Mouse (Mus musculus) brain, embryonic 14.5 days (tissue): Measurements from ENCODE around the gene Cd6.

ENCODE experiments used
- CTCF ChIP-seq: fragments of 200-500 bp; IDR thresholded peaks from 2 replicates; pipeline ENCODE4 v1.5.1; 2012; ENCODE audit warnings: inconsistent platforms, mild to moderate bottlenecking, moderate library complexity, borderline replicate concordance; ENCODE audit not compliant: insufficient read depth, insufficient read length; ENCODE audit errors: extremely low read depth
- POLR2A ChIP-seq: fragments of 200-500 bp; IDR thresholded peaks from 2 replicates; pipeline ENCODE4 v1.6.1; 2012; ENCODE audit warnings: mild to moderate bottlenecking, inconsistent platforms, borderline replicate concordance; ENCODE audit not compliant: poor library complexity, insufficient read depth, insufficient read length, severe bottlenecking; ENCODE audit errors: extremely low read depth

DNA sequence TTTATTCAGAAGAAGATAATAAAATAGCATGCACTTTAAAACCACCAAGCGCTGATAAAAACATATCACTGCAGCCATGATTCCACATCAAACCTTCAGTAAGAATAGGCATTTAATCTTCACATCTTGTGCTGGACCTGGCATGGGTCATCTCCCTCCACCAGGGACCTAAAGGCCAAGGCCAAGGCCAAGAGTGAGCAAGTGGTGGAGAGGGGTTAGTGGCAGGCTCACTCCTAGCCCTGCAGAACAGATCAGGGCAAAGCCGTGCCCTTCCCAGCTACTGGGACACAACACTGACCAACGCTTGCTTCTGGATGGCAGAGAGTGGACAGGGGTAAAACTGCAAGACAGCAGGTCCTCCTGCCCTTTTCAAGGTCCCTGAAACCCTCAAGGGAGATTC, 40.8 kb upstream of the Cd6 start:
- TF ChIP-seq CTCF (no peak), POLR2A (no peak)
